Mouse (Mus musculus) ES-Bruce4 (cell line): ENCODE data around the gene Plekhm3.

Source experiments
- CTCF ChIP-seq: IDR thresholded peaks from one replicate; pipeline ENCODE4 v1.8.1; 2011; ENCODE audit warnings: low read depth, low read length
- EP300 ChIP-seq: IDR thresholded peaks from 2 replicates; pipeline ENCODE4 v1.6.1; 2011; ENCODE audit warnings: low read depth, low read length; ENCODE audit not compliant: insufficient read depth
- POLR2A ChIP-seq: IDR thresholded peaks from one replicate; pipeline ENCODE4 v1.8.1; 2011; ENCODE audit warnings: low read length; ENCODE audit not compliant: insufficient read depth

DNA sequence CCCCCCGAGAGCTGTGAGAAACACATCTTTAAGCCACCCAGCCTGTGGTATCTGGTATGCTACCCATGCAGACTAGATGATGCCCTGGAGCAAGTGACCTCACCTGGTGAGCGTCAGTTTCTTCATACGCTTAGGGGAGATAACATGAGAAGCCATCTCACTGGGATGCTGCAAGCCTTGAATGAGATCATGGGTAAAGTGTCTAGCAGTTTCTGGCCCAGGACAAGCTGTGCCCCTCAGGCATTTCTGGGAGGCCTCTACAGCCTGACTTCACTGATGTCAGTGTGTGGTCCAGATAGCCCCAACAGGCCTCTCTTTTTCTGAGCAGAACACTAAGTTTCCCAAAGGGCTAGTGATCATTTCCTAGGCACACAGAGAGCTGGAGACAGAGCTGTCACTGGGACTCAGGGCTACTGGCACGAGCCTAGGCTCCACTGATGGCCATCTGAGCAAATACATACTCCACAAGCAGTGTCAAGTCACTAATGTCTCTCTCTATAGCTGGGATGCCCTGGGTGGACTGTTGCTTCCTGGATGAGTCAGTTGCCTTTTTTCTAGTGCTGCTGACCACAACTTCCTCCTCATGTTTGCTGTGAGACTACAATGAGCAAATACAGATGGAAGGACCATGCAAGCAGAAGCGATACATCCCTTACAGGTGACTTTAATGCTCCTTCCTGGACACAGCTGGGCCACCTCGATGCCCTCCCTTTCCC is 159.6 kb downstream of the Plekhm3 start:
- TF ChIP-seq POLR2A (no peak), CTCF (no peak), EP300 (no peak)
